Mouse (Mus musculus): ENCODE data around the gene Fam102b. TPM values are rescaled to one million over a fixed set of nuclear protein-coding genes. Genes with fewer than 3 reads are reported as not detected.

The Fam102b gene
- polyA plus RNA-seq, 1 experiment from 2014 or later: 12.6 TPM

GRCm38 (mm10) chr3:108957976-108958375 lies 69.4 kb downstream of the Fam102b start:
- Histone ChIP-seq H3K27me3 (replicated peaks; ENCODE audit: control insufficient read depth, insufficient read depth, low read length) (no peaks in the 10 kb centered on the region), H3K4me1 (ENCODE audit: control insufficient read depth, insufficient read depth, low read depth, low read length) (peaks cover 10% of the 10 kb centered on the region; the same call in 1 of the 2 replicates), H3K4me2 (ENCODE audit: low read length) (no peak overlapping the region), H3K27ac (ENCODE audit: low read depth, low read length) (no peak overlapping the region), H3K9ac (ENCODE audit: low read depth, low read length) (no peak overlapping the region), H3K4me3 (ENCODE audit: low read length) (no peak overlapping the region), H3K9me3 (ENCODE audit: control insufficient read depth, low read length) (no peaks in the 10 kb centered on the region), H3K36me3 (ENCODE audit: control insufficient read depth, insufficient read depth, low read length) (no peaks in the 10 kb centered on the region)
- ATAC-seq: no peak

DNA sequence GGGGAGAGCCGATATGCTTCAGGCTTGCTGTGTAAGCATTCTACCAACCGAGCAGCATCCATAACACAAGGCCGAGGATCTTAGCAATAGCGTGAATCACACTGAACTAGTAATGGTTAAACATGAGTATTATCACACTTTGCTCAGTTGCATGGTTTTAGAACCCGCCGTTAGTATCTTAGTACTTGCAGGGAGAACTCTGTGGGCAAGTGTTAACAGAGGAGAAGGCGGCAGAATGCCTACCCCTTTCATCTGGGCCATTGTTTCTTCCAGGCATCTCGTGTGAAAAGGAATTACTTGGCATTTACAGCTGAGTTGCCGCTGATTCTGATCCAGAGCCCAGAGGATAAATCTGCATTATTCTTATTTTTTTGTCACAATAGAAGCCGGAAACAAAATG lies 86.4 kb downstream of the Fam102b start:
- WGBS: 76% methylated on average over 10 of the region's 10 CpGs
- H3K9ac ChIP-seq (ENCODE audit: low read depth, low read length): no peak overlapping the region
- H3K27ac ChIP-seq (ENCODE audit: low read depth, low read length): no peak overlapping the region
- no peaks in the 10 kb centered on the region for H3K4me1 ChIP-seq (ENCODE audit: control insufficient read depth, insufficient read depth, low read depth, low read length)
- H3K36me3 ChIP-seq (ENCODE audit: control insufficient read depth, insufficient read depth, low read length): no peaks in the 10 kb centered on the region
- H3K4me3 ChIP-seq (ENCODE audit: low read length): no peak overlapping the region
- no peak for ATAC-seq
- H3K4me2 ChIP-seq (ENCODE audit: low read length): no peak overlapping the region
- H3K9me3 ChIP-seq (ENCODE audit: control insufficient read depth, low read length): no peaks in the 10 kb centered on the region; the same call in 1 of the 2 replicates
- H3K27me3 ChIP-seq (replicated peaks; ENCODE audit: control insufficient read depth, insufficient read depth, low read length): no peaks in the 10 kb centered on the region

- H3K27me3 ChIP-seq (replicated peaks; ENCODE audit: control insufficient read depth, insufficient read depth, low read length): no peaks in the 10 kb centered on the region
- H3K27ac ChIP-seq (ENCODE audit: low read depth, low read length): no peak within 1 kb of the TSS
- peak within 1 kb of the TSS; percentile 54 for H3K4me2 ChIP-seq (ENCODE audit: low read length)
- no peaks in the 10 kb centered on the region; the same call in 1 of the 2 replicates for H3K9me3 ChIP-seq (ENCODE audit: control insufficient read depth, low read length)
- WGBS: 62% methylated on average over 45 of the region's 59 CpGs
- ATAC-seq: peak; percentile 93
- no peaks in the 10 kb centered on the region for H3K36me3 ChIP-seq (ENCODE audit: control insufficient read depth, insufficient read depth, low read length)
- H3K4me1 ChIP-seq (ENCODE audit: control insufficient read depth, insufficient read depth, low read depth, low read length): no peaks in the 10 kb centered on the region
- H3K4me3 ChIP-seq (ENCODE audit: low read length): peak within 1 kb of the TSS; percentile 31
- H3K9ac ChIP-seq (ENCODE audit: low read depth, low read length): peak within 1 kb of the TSS; percentile 8
Observed at GRCm38 (mm10) chr3:108940001-108940633, 87.3 kb downstream of the Fam102b start, which contains the start of gene Gm9857. Gm9857 (minus strand) TSS chr3:108940445.

DNA sequence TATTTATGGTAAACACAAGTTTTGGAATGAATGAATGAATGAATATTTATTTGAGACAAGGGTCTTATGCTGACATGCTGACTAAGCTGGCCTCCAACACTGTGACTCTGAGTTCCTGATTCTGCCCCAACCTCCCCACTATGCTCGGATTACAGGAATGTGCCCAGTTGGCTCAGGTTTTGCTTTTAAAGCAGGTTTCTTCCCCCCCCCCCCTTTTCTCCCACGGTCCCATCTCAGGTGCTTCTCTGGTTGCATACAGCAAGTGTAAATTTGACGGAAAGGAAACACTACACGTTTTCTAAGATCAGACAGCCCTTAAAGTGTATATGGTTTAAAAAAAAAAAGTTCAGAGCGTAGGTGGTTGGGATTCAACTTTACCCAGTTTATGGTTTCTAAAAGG lies 87.8 kb downstream of the Fam102b start, which contains the start of gene Henmt1:
Henmt1 (plus strand) TSS at position 301 of the 400 bp plus-strand sequence.
- peak within 1 kb of the TSS; percentile 54 for H3K4me2 ChIP-seq (ENCODE audit: low read length)
- WGBS: 90% methylated on average over 5 of the region's 5 CpGs

DNA sequence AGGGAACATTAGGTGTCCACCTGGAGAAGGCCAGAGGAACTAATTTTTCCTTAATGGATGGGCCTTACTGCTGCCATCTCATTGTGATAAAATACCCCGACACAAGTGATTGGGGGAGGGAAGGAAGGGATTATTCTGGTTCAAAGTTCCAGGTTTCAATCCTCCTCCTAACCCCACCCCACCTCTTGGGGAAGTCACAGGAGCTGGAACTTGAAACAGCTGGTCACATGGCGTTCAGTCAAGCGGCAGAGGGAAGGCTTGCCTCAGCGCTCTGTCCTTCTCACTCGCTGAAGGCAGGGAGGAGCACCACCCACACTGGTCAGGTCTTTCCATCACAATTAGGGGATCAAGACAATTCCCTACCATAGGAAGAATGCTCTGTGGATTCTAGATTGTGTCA lies 88.7 kb downstream of the Fam102b start:
- Histone ChIP-seq H3K27me3 (replicated peaks; ENCODE audit: control insufficient read depth, insufficient read depth, low read length) (no peaks in the 10 kb centered on the region), H3K9ac (ENCODE audit: low read depth, low read length) (no peak overlapping the region), H3K36me3 (ENCODE audit: control insufficient read depth, insufficient read depth, low read length) (no peaks in the 10 kb centered on the region), H3K4me3 (ENCODE audit: low read length) (no peak overlapping the region), H3K9me3 (ENCODE audit: control insufficient read depth, low read length) (no peaks in the 10 kb centered on the region; the same call in 1 of the 2 replicates), H3K4me2 (ENCODE audit: low read length) (no peak overlapping the region), H3K4me1 (ENCODE audit: control insufficient read depth, insufficient read depth, low read depth, low read length) (no peaks in the 10 kb centered on the region), H3K27ac (ENCODE audit: low read depth, low read length) (no peak overlapping the region)
- ATAC-seq: no peak; the same call in 1 of the 2 replicates
- WGBS: 95% methylated on average over 5 of the region's 5 CpGs

More for the DNA sequence above, 87.8 kb downstream of the Fam102b start, which contains the start of gene Henmt1:
- Histone ChIP-seq H3K9me3 (ENCODE audit: control insufficient read depth, low read length) (no peaks in the 10 kb centered on the region; the same call in 1 of the 2 replicates), H3K27me3 (replicated peaks; ENCODE audit: control insufficient read depth, insufficient read depth, low read length) (no peaks in the 10 kb centered on the region), H3K4me1 (ENCODE audit: control insufficient read depth, insufficient read depth, low read depth, low read length) (no peaks in the 10 kb centered on the region), H3K36me3 (ENCODE audit: control insufficient read depth, insufficient read depth, low read length) (no peaks in the 10 kb centered on the region), H3K27ac (ENCODE audit: low read depth, low read length) (no peak within 1 kb of the TSS), H3K4me3 (ENCODE audit: low read length) (peak within 1 kb of the TSS; percentile 31), H3K9ac (ENCODE audit: low read depth, low read length) (peak within 1 kb of the TSS; percentile 8)
- ATAC-seq: no peak

DNA sequence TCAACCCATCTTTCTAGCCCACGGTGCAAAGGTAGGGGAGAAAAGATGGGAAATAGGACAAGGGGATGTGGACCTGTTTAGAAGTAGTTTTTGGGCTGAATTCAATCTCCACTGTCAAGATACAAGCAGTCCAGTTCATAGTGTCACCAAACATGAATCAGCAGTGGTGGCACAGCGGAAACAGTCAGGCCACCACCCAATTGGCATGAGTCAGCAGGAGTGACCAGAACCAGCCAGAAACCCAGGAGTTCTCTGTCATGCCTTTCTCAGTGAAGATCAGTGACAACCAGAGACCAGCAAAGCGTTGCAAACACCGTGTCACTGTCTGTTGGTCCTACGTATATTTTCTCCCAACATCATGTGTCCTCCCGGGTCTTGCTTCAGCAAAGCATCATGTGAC lies 93.8 kb downstream of the Fam102b start:
- Histone ChIP-seq H3K4me3 (ENCODE audit: low read length) (no peak overlapping the region), H3K36me3 (ENCODE audit: control insufficient read depth, insufficient read depth, low read length) (no peaks in the 10 kb centered on the region), H3K4me2 (ENCODE audit: low read length) (no peak overlapping the region), H3K9me3 (ENCODE audit: control insufficient read depth, low read length) (no peaks in the 10 kb centered on the region), H3K27me3 (replicated peaks; ENCODE audit: control insufficient read depth, insufficient read depth, low read length) (no peaks in the 10 kb centered on the region), H3K9ac (ENCODE audit: low read depth, low read length) (no peak overlapping the region), H3K4me1 (ENCODE audit: control insufficient read depth, insufficient read depth, low read depth, low read length) (no peaks in the 10 kb centered on the region), H3K27ac (ENCODE audit: low read depth, low read length) (no peak overlapping the region)
- no peak for ATAC-seq
- whole genome bisulfite sequencing: 93% methylated on average over 6 of the region's 6 CpGs

DNA sequence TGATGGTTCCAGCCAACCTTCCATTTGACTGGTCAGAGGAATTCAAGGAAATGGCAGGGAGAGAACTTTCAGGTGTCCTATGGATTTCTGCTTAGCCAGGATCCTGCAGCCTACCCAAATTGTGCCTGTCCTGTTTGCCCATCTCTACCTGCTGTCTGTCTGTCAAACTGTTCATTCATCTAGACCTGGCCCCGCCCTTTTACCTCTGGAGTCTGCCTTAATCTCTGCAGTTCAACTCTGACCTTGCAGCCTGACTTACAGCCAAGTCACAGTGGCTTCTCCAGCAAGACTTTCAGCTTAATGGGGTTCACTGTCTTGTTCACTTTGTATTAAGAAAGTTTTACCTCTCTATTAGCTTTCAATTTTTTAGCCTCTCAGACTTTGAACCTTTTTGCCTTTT lies 101.1 kb downstream of the Fam102b start:
- no peaks in the 10 kb centered on the region for H3K27me3 ChIP-seq (replicated peaks; ENCODE audit: control insufficient read depth, insufficient read depth, low read length)
- no peaks in the 10 kb centered on the region for H3K36me3 ChIP-seq (ENCODE audit: control insufficient read depth, insufficient read depth, low read length)
- H3K9ac ChIP-seq (ENCODE audit: low read depth, low read length): no peak overlapping the region
- no peak for ATAC-seq
- H3K4me2 ChIP-seq (ENCODE audit: low read length): no peak overlapping the region
- no peak overlapping the region for H3K4me3 ChIP-seq (ENCODE audit: low read length)
- no peaks in the 10 kb centered on the region for H3K4me1 ChIP-seq (ENCODE audit: control insufficient read depth, insufficient read depth, low read depth, low read length)
- no peak overlapping the region for H3K27ac ChIP-seq (ENCODE audit: low read depth, low read length)
- WGBS: 58% methylated on average over 1 of the region's 1 CpGs
- no peaks in the 10 kb centered on the region for H3K9me3 ChIP-seq (ENCODE audit: control insufficient read depth, low read length)

DNA sequence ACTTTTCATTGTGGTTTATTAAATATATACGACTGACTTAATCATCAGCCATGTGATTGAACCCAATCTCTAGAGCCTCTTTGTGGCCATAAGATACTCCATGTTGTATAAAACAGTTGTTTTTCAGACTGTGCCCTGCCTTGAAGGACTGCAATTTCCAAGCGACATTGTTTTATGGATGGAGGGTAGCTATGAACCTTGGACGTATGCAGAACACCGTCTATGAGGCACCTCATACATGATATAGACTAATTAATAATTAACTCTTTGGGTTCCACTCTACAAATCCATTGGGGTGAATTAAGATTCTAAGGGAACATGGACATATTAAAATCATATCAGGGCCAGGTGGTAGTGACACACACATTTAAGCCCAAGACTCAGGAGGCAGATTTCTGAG lies 101.7 kb downstream of the Fam102b start:
- ATAC-seq: no peak
- H3K36me3 ChIP-seq (ENCODE audit: control insufficient read depth, insufficient read depth, low read length): no peaks in the 10 kb centered on the region
- 94% methylated on average over 4 of the region's 4 CpGs for WGBS

GRCm38 (mm10) chr3:108921822-108922221 lies 105.6 kb downstream of the Fam102b start:
- H3K27me3 ChIP-seq (replicated peaks; ENCODE audit: control insufficient read depth, insufficient read depth, low read length): no peaks in the 10 kb centered on the region
- no peak overlapping the region for H3K4me2 ChIP-seq (ENCODE audit: low read length)
- H3K9me3 ChIP-seq (ENCODE audit: control insufficient read depth, low read length): no peaks in the 10 kb centered on the region
- H3K4me3 ChIP-seq (ENCODE audit: low read length): no peak overlapping the region
- H3K9ac ChIP-seq (ENCODE audit: low read depth, low read length): no peak overlapping the region
- no peaks in the 10 kb centered on the region for H3K36me3 ChIP-seq (ENCODE audit: control insufficient read depth, insufficient read depth, low read length)
- H3K4me1 ChIP-seq (ENCODE audit: control insufficient read depth, insufficient read depth, low read depth, low read length): no peaks in the 10 kb centered on the region
- no peak overlapping the region for H3K27ac ChIP-seq (ENCODE audit: low read depth, low read length)
- no peak for ATAC-seq
- 90% methylated on average over 1 of the region's 1 CpGs for WGBS

More for the DNA sequence above, 101.7 kb downstream of the Fam102b start:
- no peak overlapping the region for H3K4me2 ChIP-seq (ENCODE audit: low read length)
- H3K27me3 ChIP-seq (replicated peaks; ENCODE audit: control insufficient read depth, insufficient read depth, low read length): no peaks in the 10 kb centered on the region
- H3K9me3 ChIP-seq (ENCODE audit: control insufficient read depth, low read length): no peaks in the 10 kb centered on the region
- H3K4me1 ChIP-seq (ENCODE audit: control insufficient read depth, insufficient read depth, low read depth, low read length): no peaks in the 10 kb centered on the region
- H3K4me3 ChIP-seq (ENCODE audit: low read length): no peak overlapping the region
- no peak overlapping the region for H3K27ac ChIP-seq (ENCODE audit: low read depth, low read length)
- H3K9ac ChIP-seq (ENCODE audit: low read depth, low read length): no peak overlapping the region

Data from hindbrain, embryonic 16.5 days (tissue).